Mouse (Mus musculus): ENCODE data around the gene Mex3a.

Gene Mex3a

DNA sequence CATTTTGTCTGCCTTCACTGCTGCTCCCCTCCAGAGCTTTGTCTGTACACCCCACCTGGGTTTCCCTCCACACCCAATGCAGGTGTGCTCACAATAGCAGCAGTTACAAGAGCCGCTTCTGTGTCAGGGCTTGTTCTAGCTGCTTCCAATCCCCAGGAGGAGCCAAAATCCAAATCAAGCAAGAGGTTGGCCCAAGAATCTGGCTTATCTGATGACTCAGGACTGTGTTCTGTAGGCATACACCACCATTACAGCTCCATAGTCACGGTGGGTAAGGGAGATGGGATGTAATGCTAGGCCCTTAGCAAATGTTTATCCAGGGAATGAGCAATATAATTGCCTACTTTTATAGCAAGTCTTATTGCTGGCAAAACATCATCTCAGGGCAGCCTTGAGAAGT, 15.8 kb upstream of the Mex3a start:
- peaks cover 66% of the 10 kb centered on the region for H3K4me1 ChIP-seq (replicated peaks; ENCODE audit: low read depth, low read length)
- H3K4me3 ChIP-seq (replicated peaks; ENCODE audit: low read length) = no peak overlapping the region
- no peaks in the 10 kb centered on the region for H3K9me3 ChIP-seq (ENCODE audit: low read length)
- no peaks in the 10 kb centered on the region for H3K36me3 ChIP-seq (ENCODE audit: insufficient read depth, low read length)
- 0 out of 2 replicates have a peak, but pooled peaks cover 8% of the 10 kb centered on the region for H3K27me3 ChIP-seq (ENCODE audit: insufficient read depth, low read length)
- TF ChIP-seq POU5F1 (IDR thresholded peaks at IDR 0.05; ENCODE audit: borderline replicate concordance, low read length) (no peak), NANOG (IDR thresholded peaks at IDR 0.05; ENCODE audit: borderline replicate concordance, low read length) (no peak), CTCF (conservative IDR thresholded peaks at IDR 0.05; ENCODE audit: low read length) (no peak)

DNA sequence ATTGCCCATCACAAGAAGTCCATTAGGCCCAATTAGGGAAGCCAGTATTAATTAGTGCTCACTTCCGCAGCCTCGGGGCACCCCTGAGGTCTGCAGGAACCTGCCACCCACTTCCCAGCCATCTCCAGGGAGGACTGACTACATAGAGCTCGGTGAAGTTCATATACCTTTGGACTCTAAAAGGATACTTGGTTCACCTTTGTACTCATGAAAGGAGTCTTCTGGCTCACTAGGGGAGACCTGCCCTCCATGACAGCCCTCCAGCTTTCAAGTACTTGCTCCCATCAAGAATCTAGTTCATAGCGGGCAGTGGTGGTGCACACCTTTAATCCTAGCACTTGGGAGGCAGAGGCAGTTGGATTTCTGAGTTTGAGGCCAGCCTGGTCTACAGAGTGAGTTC, 13.8 kb upstream of the Mex3a start:
- Histone ChIP-seq H3K9me3 (ENCODE audit: low read length) (no peaks in the 10 kb centered on the region), H3K27me3 (ENCODE audit: insufficient read depth, low read length) (0 out of 2 replicates have a peak, but pooled peaks cover 6% of the 10 kb centered on the region), H3K4me1 (replicated peaks; ENCODE audit: low read depth, low read length) (peaks cover 66% of the 10 kb centered on the region), H3K4me3 (replicated peaks; ENCODE audit: low read length) (no peak overlapping the region), H3K36me3 (ENCODE audit: insufficient read depth, low read length) (peaks cover 9% of the 10 kb centered on the region)
- TF ChIP-seq POU5F1 (IDR thresholded peaks at IDR 0.05; ENCODE audit: borderline replicate concordance, low read length) (no peak), NANOG (IDR thresholded peaks at IDR 0.05; ENCODE audit: borderline replicate concordance, low read length) (no peak), CTCF (conservative IDR thresholded peaks at IDR 0.05; ENCODE audit: low read length) (no peak)

DNA sequence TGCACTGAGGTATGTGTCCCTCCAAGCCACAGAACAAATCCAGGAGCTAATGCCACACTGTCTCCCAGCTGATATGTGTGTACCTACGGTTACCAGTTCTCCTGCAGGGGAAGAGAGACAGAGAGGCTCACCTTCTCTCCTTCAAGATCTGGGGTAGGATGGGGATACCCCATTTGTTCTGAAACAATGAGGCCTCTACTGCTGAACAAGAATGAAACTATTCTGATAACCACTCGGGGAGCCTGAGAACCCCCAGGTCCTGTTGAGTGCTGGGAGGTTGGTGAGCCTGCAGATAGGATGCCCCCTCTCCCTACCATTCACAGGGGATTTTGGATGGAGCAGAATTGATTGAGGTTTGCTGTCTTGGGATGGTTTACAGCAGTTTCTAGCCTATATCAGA, 12.1 kb upstream of the Mex3a start:
- H3K4me1 ChIP-seq (replicated peaks; ENCODE audit: low read depth, low read length) = peaks cover 60% of the 10 kb centered on the region
- H3K4me3 ChIP-seq (replicated peaks; ENCODE audit: low read length) = no peak overlapping the region
- H3K36me3 ChIP-seq (ENCODE audit: insufficient read depth, low read length) = peaks cover 26% of the 10 kb centered on the region
- no peaks in the 10 kb centered on the region for H3K9me3 ChIP-seq (ENCODE audit: low read length)
- H3K27me3 ChIP-seq (ENCODE audit: insufficient read depth, low read length) = 0 out of 2 replicates have a peak, but pooled peaks cover 3% of the 10 kb centered on the region
- no peak for TF ChIP-seq CTCF (conservative IDR thresholded peaks at IDR 0.05; ENCODE audit: low read length)
- no peak for TF ChIP-seq NANOG (IDR thresholded peaks at IDR 0.05; ENCODE audit: borderline replicate concordance, low read length)
- no peak for TF ChIP-seq POU5F1 (IDR thresholded peaks at IDR 0.05; ENCODE audit: borderline replicate concordance, low read length)

DNA sequence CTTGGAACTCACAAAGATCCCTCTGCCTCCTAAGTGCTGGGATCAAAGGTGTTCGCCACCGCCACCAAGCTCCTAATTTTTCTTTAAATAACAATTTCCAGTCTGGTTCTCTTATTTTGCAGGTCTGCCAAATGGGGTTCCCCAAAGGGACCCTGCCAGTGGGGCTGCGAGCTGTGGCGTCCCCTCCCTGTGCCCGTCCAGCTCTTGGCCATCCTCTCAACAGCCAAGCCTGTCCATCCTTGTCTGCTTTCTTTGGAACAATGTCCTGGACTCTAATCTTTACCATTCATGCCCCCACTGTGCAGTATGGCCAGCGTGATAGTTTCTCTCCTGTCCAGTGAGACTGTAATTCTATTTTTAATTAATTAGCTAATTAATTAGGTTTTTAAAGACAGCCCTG, 11.0 kb upstream of the Mex3a start:
- 0 out of 2 replicates have a peak, but pooled peaks cover 3% of the 10 kb centered on the region for H3K27me3 ChIP-seq (ENCODE audit: insufficient read depth, low read length)
- H3K36me3 ChIP-seq (ENCODE audit: insufficient read depth, low read length) = peaks cover 36% of the 10 kb centered on the region
- H3K4me1 ChIP-seq (replicated peaks; ENCODE audit: low read depth, low read length) = peaks cover 60% of the 10 kb centered on the region
- H3K9me3 ChIP-seq (ENCODE audit: low read length) = no peaks in the 10 kb centered on the region
- H3K4me3 ChIP-seq (replicated peaks; ENCODE audit: low read length) = no peak overlapping the region
- TF ChIP-seq NANOG (IDR thresholded peaks at IDR 0.05; ENCODE audit: borderline replicate concordance, low read length) (no peak), CTCF (conservative IDR thresholded peaks at IDR 0.05; ENCODE audit: low read length) (no peak), POU5F1 (IDR thresholded peaks at IDR 0.05; ENCODE audit: borderline replicate concordance, low read length) (no peak)

DNA sequence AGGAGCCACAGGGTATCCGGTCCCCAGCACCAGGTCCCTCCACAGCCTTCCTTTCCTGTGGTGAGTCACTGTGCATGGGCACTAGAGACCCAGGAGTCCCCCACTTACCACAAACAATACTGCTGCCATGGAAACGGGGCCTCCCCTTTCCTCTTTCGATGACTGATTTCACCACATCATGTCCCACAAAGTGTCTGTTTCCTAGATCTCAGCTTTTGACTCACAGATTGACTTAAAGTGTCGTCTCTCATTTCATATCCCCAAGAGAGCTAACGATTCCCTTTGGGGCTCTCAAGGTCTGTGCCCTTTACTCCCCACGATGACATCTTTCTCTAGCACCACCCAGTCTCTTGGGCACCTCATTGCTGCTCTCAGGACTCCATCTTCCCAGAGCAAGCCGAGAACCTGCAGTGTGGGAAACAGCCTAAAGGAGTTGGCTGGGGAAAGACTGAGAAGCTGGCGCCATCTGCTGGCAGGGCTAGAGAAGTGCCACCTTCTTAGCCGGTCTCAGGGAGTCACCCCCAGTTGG, 10.3 kb upstream of the Mex3a start:
- Histone ChIP-seq H3K4me3 (replicated peaks; ENCODE audit: low read length) (no peak overlapping the region), H3K9me3 (ENCODE audit: low read length) (no peaks in the 10 kb centered on the region), H3K27me3 (ENCODE audit: insufficient read depth, low read length) (no peaks in the 10 kb centered on the region), H3K36me3 (ENCODE audit: insufficient read depth, low read length) (peaks cover 42% of the 10 kb centered on the region), H3K4me1 (replicated peaks; ENCODE audit: low read depth, low read length) (peaks cover 58% of the 10 kb centered on the region)
- TF ChIP-seq NANOG (IDR thresholded peaks at IDR 0.05; ENCODE audit: borderline replicate concordance, low read length) (no peak), CTCF (conservative IDR thresholded peaks at IDR 0.05; ENCODE audit: low read length) (peak; percentile 95)

DNA sequence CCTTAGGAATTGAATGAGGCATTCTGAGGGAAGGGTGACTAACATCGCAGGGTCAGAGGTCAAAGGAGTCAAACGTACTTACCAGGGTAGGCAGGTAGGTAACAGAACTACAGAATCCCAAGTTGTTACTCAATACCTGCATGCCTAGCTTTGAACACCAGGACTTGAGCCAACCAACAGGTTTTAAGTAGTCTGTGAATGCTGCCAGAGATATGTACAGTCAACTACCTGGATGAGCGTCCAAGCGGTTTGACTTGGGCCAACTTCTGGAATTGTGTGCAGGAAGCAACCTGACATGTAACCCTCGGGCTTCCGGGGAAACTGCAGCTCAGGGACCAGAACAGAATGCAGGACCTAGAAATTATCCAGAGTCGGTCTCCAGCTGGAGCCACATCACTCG, 9.2 kb upstream of the Mex3a start:
- H3K4me3 ChIP-seq (replicated peaks; ENCODE audit: low read length) = no peak overlapping the region
- peaks cover 53% of the 10 kb centered on the region for H3K36me3 ChIP-seq (ENCODE audit: insufficient read depth, low read length)
- H3K9me3 ChIP-seq (ENCODE audit: low read length) = no peaks in the 10 kb centered on the region
- peaks cover 69% of the 10 kb centered on the region for H3K4me1 ChIP-seq (replicated peaks; ENCODE audit: low read depth, low read length)
- H3K27me3 ChIP-seq (ENCODE audit: insufficient read depth, low read length) = no peaks in the 10 kb centered on the region
- TF ChIP-seq POU5F1 (IDR thresholded peaks at IDR 0.05; ENCODE audit: borderline replicate concordance, low read length) (no peak), NANOG (IDR thresholded peaks at IDR 0.05; ENCODE audit: borderline replicate concordance, low read length) (no peak), CTCF (conservative IDR thresholded peaks at IDR 0.05; ENCODE audit: low read length) (no peak)

DNA sequence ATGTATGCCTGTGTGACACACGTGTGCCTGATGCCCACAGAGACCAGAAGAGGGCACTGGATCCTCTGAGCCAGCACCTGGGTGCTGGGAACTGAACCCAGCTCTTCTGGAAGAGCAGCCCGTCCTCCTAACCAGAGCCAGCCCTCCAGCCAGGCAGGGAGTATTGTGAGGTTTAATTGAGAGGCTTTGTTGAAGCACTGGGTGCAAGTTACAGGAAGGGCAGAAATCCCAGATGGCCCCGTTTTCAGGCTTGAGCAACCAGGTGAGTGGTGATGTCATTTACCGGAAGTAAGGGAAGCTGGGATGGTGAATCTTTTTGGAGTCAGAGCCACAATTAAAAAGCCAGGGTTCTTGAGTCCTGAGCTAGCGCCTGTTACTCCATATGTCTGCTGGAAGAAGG, 7.2 kb upstream of the Mex3a start:
- TF ChIP-seq CTCF (conservative IDR thresholded peaks at IDR 0.05; ENCODE audit: low read length) (no peak), NANOG (IDR thresholded peaks at IDR 0.05; ENCODE audit: borderline replicate concordance, low read length) (no peak), POU5F1 (IDR thresholded peaks at IDR 0.05; ENCODE audit: borderline replicate concordance, low read length) (no peak)

DNA sequence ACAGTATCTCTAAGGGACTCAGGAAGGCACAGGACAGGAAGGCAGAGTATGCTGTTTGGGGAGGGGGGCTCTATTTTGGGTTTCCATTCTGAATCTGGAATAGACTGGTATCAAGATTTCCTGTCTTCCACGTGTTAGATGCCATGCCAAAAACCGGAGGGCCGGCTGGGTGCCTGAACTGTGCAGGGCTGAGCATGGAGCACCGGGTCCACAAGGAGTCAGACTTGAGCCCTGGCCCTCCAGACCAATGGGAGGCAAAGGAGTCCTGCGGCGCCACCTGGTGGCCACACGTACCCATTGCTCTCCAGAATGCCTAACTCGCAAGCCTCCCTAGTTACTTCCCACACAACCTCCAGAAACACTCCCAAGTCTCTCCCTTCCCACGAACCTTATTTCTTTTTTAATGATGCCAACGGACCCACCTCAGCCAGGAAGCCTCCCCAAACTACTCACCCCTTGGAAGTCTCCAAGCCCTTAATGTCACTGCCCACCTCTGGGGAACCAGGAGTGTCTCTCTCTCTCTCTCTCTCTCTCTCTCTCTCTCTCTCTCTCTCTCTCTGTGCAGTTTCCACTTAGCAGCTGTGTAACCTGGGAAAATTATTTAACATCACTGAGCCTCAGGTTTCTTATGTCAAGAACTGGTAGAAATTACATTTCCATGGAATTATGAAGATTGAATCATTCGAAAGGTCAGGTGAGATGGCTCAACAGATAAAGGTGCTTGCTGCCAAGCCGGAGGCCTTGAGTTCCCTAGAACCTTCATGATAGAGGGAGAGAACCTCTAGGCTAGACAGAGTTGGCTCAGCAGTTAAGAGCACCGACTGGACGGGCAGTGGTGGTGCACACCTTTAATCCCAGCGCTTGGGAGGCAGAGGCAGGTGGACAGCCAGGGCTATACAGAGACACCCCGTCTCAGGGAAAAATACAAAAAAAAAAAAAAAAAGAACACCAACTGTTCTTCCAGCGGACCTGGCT, 5.8 kb upstream of the Mex3a start:
- H3K27me3 ChIP-seq (ENCODE audit: insufficient read depth, low read length) = no peaks in the 10 kb centered on the region
- no peak for TF ChIP-seq POU5F1 (IDR thresholded peaks at IDR 0.05; ENCODE audit: borderline replicate concordance, low read length)
- TF ChIP-seq CTCF (conservative IDR thresholded peaks at IDR 0.05; ENCODE audit: low read length) = peak; percentile 86
- no peaks in the 10 kb centered on the region for H3K9me3 ChIP-seq (ENCODE audit: low read length)
- H3K4me1 ChIP-seq (replicated peaks; ENCODE audit: low read depth, low read length) = peaks cover 83% of the 10 kb centered on the region
- peak overlapping the region; percentile 18 for H3K4me3 ChIP-seq (replicated peaks; ENCODE audit: low read length)
- H3K36me3 ChIP-seq (ENCODE audit: insufficient read depth, low read length) = peaks cover 71% of the 10 kb centered on the region

More for the DNA sequence above, 7.2 kb upstream of the Mex3a start:
- Histone ChIP-seq H3K36me3 (ENCODE audit: insufficient read depth, low read length) (peaks cover 71% of the 10 kb centered on the region), H3K27me3 (ENCODE audit: insufficient read depth, low read length) (no peaks in the 10 kb centered on the region), H3K4me3 (replicated peaks; ENCODE audit: low read length) (no peak overlapping the region), H3K9me3 (ENCODE audit: low read length) (no peaks in the 10 kb centered on the region), H3K4me1 (replicated peaks; ENCODE audit: low read depth, low read length) (peaks cover 81% of the 10 kb centered on the region)
